Mouse (Mus musculus) forebrain, embryonic 15.5 days (tissue): Measurements from ENCODE around the gene Phrf1. TPM values are rescaled to one million over a fixed set of nuclear protein-coding genes. Genes with fewer than 3 reads are reported as not detected.
A peak's percentile ranks its signal among the peaks of the same experiment; 100 is the strongest.
"Not testable (repeated sequence)": the region's sequence is repeated elsewhere in the genome, so short reads cannot be mapped to it uniquely, and the experiment has no call there.

Source experiments
- ATAC-seq: fragments of 200-750 bp; cut with Nextera tagmentation; replicated peaks from 2 replicates; pipeline ENCODE4 v1.8.0; 2017; ENCODE audit warnings: mild to moderate bottlenecking, moderate TSS enrichment, moderate library complexity
- H3K27ac ChIP-seq: fragments of 300-500 bp; sonication (generic); replicated peaks from 2 replicates; pipeline ENCODE4 v1.5.1; 2015; ENCODE audit warnings: mild to moderate bottlenecking, inconsistent platforms
- H3K27me3 ChIP-seq: fragments of 300-500 bp; sonication (generic); 2 replicates; pipeline ENCODE4 v1.6.1; 2015; ENCODE audit warnings: inconsistent platforms
- H3K36me3 ChIP-seq: fragments of 300-500 bp; sonication (generic); 2 replicates; pipeline ENCODE4 v1.6.1; 2015; ENCODE audit warnings: mild to moderate bottlenecking, inconsistent platforms
- H3K4me1 ChIP-seq: fragments of 300-500 bp; sonication (generic); 2 replicates; pipeline ENCODE4 v1.6.1; 2015; ENCODE audit warnings: inconsistent platforms
- H3K4me2 ChIP-seq: fragments of 300-500 bp; sonication (generic); replicated peaks from 2 replicates; pipeline ENCODE4 v1.6.1; 2015; ENCODE audit warnings: mild to moderate bottlenecking, inconsistent platforms
- H3K4me3 ChIP-seq: fragments of 300-500 bp; sonication (generic); 2 replicates; pipeline ENCODE4 v1.5.1; 2015; ENCODE audit warnings: mild to moderate bottlenecking, inconsistent platforms
- H3K9ac ChIP-seq: fragments of 300-500 bp; sonication (generic); replicated peaks from 2 replicates; pipeline ENCODE4 v1.6.1; 2015; ENCODE audit warnings: mild to moderate bottlenecking, inconsistent platforms
- H3K9me3 ChIP-seq: fragments of 300-500 bp; sonication (generic); 2 replicates; pipeline ENCODE4 v1.6.1; 2016; ENCODE audit warnings: inconsistent platforms
- WGBS: fragments of 180-500 bp; shearing (Covaris S2); methylation state at CpG from one replicate; pipeline ENCODE4 v1.1.7; 2015; ENCODE audit warnings: mixed read lengths; 5-methylcytosine and 5-hydroxymethylcytosine counted together
- polyA plus RNA-seq: library from polyadenylated mRNA; unstranded; fragments of >200 nt; fragmentation: Nextera tagmentation; extraction: Ambion mirVana; gene quantifications from 2 replicates; pipeline ENCODE4 v1.2.1, GENCODE M21; 2015

Phrf1 gene
- polyA plus RNA-seq, 1 experiment from 2014 or later, result 80.2 TPM

GRCm38 (mm10) chr7:141222696-141223215, 5.8 kb upstream of the Phrf1 start:
- no peak overlapping the region for H3K9ac ChIP-seq
- H3K9me3 ChIP-seq, result no peaks in the 10 kb centered on the region
- H3K27ac ChIP-seq, result no peak overlapping the region
- H3K36me3 ChIP-seq, result no peaks in the 10 kb centered on the region; the same call in 1 of the 2 replicates
- H3K4me1 ChIP-seq, result peaks cover 19% of the 10 kb centered on the region
- WGBS, result 95% methylated on average over 4 of the region's 4 CpGs
- H3K4me3 ChIP-seq, result no peak overlapping the region
- ATAC-seq, result no peak
- peak overlapping the region; percentile 51 for H3K4me2 ChIP-seq
- no peaks in the 10 kb centered on the region for H3K27me3 ChIP-seq

DNA sequence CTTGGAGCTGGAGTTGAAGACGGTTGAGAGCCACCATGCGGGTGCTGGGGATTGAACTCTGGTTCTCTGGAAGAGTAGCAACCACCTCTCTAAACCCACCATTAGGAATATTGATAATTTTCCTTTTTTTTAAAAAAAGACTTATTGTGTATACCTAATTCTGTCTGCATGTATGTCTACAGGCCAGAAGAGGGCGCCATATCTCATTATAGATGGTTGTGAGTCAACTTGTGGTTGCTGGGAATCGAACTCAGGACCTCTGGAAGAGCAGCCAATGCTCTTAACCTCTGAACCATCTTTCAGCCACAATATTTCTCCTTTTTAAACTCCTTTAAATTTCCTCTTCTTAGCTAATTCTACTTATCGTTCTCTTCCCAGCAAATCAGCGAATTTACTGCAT, 2.0 kb upstream of the Phrf1 start:
- Histone ChIP-seq H3K4me2 (no peak overlapping the region), H3K27ac (no peak overlapping the region), H3K36me3 (peaks cover under 1% of the 10 kb centered on the region; the same call in 1 of the 2 replicates), H3K4me1 (peaks cover 32% of the 10 kb centered on the region), H3K4me3 (no peak overlapping the region), H3K9me3 (no peaks in the 10 kb centered on the region), H3K27me3 (no peaks in the 10 kb centered on the region), H3K9ac (no peak overlapping the region)
- WGBS, result 88% methylated on average over 6 of the region's 6 CpGs
- ATAC-seq, result no peak

GRCm38 (mm10) chr7:141227796-141228195, 788 bp upstream of the Phrf1 start:
- 79% methylated on average over 4 of the region's 4 CpGs for WGBS
- no peak for ATAC-seq
- peak overlapping the region; percentile 82; the same call in 1 of the 2 replicates for H3K4me2 ChIP-seq
- peak overlapping the region; percentile 90; the same call in 1 of the 2 replicates for H3K4me3 ChIP-seq
- H3K36me3 ChIP-seq, result peaks cover 13% of the 10 kb centered on the region
- no peaks in the 10 kb centered on the region for H3K9me3 ChIP-seq
- no peak overlapping the region for H3K9ac ChIP-seq
- H3K27ac ChIP-seq, result peak overlapping the region; percentile 98
- H3K4me1 ChIP-seq, result peaks cover 24% of the 10 kb centered on the region
- H3K27me3 ChIP-seq, result no peaks in the 10 kb centered on the region

- H3K36me3 ChIP-seq, result peaks cover 32% of the 10 kb centered on the region
- peak overlapping the region; percentile 91 for H3K9ac ChIP-seq
- no peak for ATAC-seq
- peak overlapping the region; percentile 82 for H3K4me2 ChIP-seq
- no peaks in the 10 kb centered on the region for H3K27me3 ChIP-seq
- H3K4me3 ChIP-seq, result peak overlapping the region; percentile 90
- 70% methylated on average over 6 of the region's 6 CpGs for WGBS
- no peaks in the 10 kb centered on the region for H3K9me3 ChIP-seq
- H3K27ac ChIP-seq, result no peak overlapping the region
- peaks cover 24% of the 10 kb centered on the region for H3K4me1 ChIP-seq
Observed at GRCm38 (mm10) chr7:141229702-141230101, 1.1 kb downstream of the Phrf1 start.

GRCm38 (mm10) chr7:141230570-141230969, 2.0 kb downstream of the Phrf1 start:
- peaks cover 24% of the 10 kb centered on the region for H3K4me1 ChIP-seq
- 91% methylated on average over 4 of the region's 4 CpGs for WGBS
- no peaks in the 10 kb centered on the region for H3K27me3 ChIP-seq
- no peak overlapping the region for H3K27ac ChIP-seq
- no peak overlapping the region for H3K9ac ChIP-seq
- no peaks in the 10 kb centered on the region for H3K9me3 ChIP-seq
- no peak for ATAC-seq
- no peak overlapping the region for H3K4me2 ChIP-seq
- no peak overlapping the region for H3K4me3 ChIP-seq
- H3K36me3 ChIP-seq, result peaks cover 40% of the 10 kb centered on the region

DNA sequence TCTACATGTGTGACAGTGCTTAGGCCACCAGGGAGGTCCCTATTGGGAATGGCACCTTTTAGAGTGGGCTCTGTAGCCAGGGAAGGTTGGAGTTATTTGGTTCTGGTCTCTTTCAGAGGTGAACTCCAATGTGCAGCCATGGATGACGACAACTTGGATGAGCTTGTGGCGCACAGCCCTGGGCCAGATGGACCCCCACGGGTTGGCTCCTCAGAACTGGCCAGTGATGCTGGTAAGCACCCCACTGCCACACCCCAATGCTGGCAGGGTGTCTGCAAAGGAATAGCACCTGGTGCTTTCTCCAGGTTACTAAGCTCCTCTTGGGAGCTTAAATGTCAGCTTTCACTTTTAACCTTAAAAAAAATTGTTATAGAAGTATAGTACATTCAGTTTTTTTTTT, 2.5 kb downstream of the Phrf1 start:
- H3K4me3 ChIP-seq, result no peak overlapping the region
- WGBS, result 91% methylated on average over 3 of the region's 3 CpGs

GRCm38 (mm10) chr7:141231551-141231950, 3.0 kb downstream of the Phrf1 start:
- Histone ChIP-seq H3K27ac (no peak overlapping the region), H3K4me1 (peaks cover 24% of the 10 kb centered on the region), H3K27me3 (no peaks in the 10 kb centered on the region), H3K36me3 (peaks cover 46% of the 10 kb centered on the region), H3K4me2 (no peak overlapping the region), H3K4me3 (no peak overlapping the region), H3K9me3 (no peaks in the 10 kb centered on the region), H3K9ac (no peak overlapping the region)
- WGBS, result 94% methylated on average over 10 of the region's 10 CpGs
- ATAC-seq, result no peak

More for the DNA sequence above, 2.5 kb downstream of the Phrf1 start:
- H3K36me3 ChIP-seq, result peaks cover 43% of the 10 kb centered on the region
- H3K27me3 ChIP-seq, result no peaks in the 10 kb centered on the region
- no peaks in the 10 kb centered on the region for H3K9me3 ChIP-seq
- ATAC-seq, result no peak
- H3K27ac ChIP-seq, result no peak overlapping the region
- H3K4me1 ChIP-seq, result peaks cover 24% of the 10 kb centered on the region
- no peak overlapping the region for H3K4me2 ChIP-seq
- H3K9ac ChIP-seq, result no peak overlapping the region

DNA sequence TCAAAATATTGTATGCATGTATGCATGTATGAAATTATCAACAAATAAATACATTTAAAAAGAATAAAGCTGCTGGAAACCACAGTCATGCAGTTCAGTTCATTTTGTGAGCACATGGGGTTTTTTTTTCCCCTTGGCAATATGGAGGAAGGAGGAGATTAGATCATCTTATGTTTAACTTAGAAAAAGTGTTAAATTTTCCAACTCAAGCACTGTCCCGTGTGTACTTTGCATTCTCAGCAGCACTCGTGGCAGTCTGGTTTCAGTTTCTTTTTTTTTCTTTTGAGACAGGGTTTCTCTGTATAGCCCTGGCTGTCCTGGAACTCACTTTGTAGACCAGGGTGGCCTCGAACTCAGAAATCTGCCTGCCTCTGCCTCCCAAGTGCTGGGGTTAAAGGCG, 21.9 kb downstream of the Phrf1 start:
- H3K4me2 ChIP-seq, H3K27ac ChIP-seq, H3K27me3 ChIP-seq, H3K4me3 ChIP-seq, ATAC-seq, H3K9me3 ChIP-seq, H3K9ac ChIP-seq, H3K4me1 ChIP-seq: not testable (repeated sequence)
- H3K36me3 ChIP-seq, result peaks cover 85% of the 10 kb centered on the region
- WGBS, result 92% methylated on average over 4 of the region's 4 CpGs

GRCm38 (mm10) chr7:141256159-141256558, 27.6 kb downstream of the Phrf1 start:
- no peak overlapping the region for H3K9ac ChIP-seq
- H3K4me3 ChIP-seq, result no peak overlapping the region
- no peak overlapping the region for H3K4me2 ChIP-seq
- WGBS, result 94% methylated on average over 10 of the region's 10 CpGs
- no peaks in the 10 kb centered on the region for H3K27me3 ChIP-seq
- no peak overlapping the region for H3K27ac ChIP-seq
- H3K36me3 ChIP-seq, result peaks cover 86% of the 10 kb centered on the region
- ATAC-seq, result no peak
- H3K9me3 ChIP-seq, result no peaks in the 10 kb centered on the region
- no peaks in the 10 kb centered on the region for H3K4me1 ChIP-seq

- peaks cover 5% of the 10 kb centered on the region for H3K4me1 ChIP-seq
- 94% methylated on average over 3 of the region's 3 CpGs for WGBS
- no peak for ATAC-seq
- no peaks in the 10 kb centered on the region for H3K9me3 ChIP-seq
- H3K36me3 ChIP-seq, result peaks cover 76% of the 10 kb centered on the region
- no peak overlapping the region for H3K4me3 ChIP-seq
- H3K4me2 ChIP-seq, result no peak overlapping the region
- no peak overlapping the region for H3K27ac ChIP-seq
- H3K9ac ChIP-seq, result no peak overlapping the region
- H3K27me3 ChIP-seq, result no peaks in the 10 kb centered on the region
Observed at GRCm38 (mm10) chr7:141261480-141261879, 32.9 kb downstream of the Phrf1 start.

DNA sequence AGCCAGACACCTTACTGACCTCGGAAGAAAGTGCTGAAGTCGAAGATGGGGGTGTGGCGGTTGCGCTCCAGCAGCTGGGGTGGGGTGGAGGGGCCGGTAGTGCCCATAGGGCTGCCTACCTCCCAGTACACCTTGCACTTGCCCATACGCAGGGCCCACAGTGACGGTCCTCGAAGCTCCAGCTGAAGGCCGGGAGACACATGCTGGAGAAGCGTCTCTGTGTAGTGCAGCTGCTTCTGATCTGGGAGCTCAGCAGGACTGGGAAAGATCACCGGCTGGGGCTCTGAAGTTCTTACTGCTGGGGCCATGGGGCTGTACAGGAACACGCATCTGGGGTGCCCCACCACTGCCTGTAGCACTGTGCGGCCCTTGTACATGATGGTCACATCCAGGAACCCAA, 35.1 kb downstream of the Phrf1 start:
- Histone ChIP-seq H3K4me2 (no peak overlapping the region), H3K9ac (no peak overlapping the region), H3K27me3 (no peaks in the 10 kb centered on the region), H3K9me3 (no peaks in the 10 kb centered on the region), H3K27ac (no peak overlapping the region), H3K36me3 (peaks cover 56% of the 10 kb centered on the region), H3K4me3 (no peak overlapping the region), H3K4me1 (peaks cover 5% of the 10 kb centered on the region)
- 89% methylated on average over 13 of the region's 13 CpGs for WGBS
- no peak for ATAC-seq

GRCm38 (mm10) chr7:141264041-141264700, 35.6 kb downstream of the Phrf1 start:
- whole genome bisulfite sequencing, result 77% methylated on average over 11 of the region's 11 CpGs
- no peaks in the 10 kb centered on the region for H3K27me3 ChIP-seq
- H3K36me3 ChIP-seq, result peaks cover 50% of the 10 kb centered on the region
- H3K9ac ChIP-seq, result no peak overlapping the region
- no peaks in the 10 kb centered on the region for H3K9me3 ChIP-seq
- ATAC-seq, result no peak
- H3K27ac ChIP-seq, result no peak overlapping the region
- H3K4me2 ChIP-seq, result no peak overlapping the region
- H3K4me3 ChIP-seq, result no peak overlapping the region
- H3K4me1 ChIP-seq, result peaks cover 5% of the 10 kb centered on the region
